Mouse (Mus musculus): ENCODE measurements around the gene Defb22.

DNA sequence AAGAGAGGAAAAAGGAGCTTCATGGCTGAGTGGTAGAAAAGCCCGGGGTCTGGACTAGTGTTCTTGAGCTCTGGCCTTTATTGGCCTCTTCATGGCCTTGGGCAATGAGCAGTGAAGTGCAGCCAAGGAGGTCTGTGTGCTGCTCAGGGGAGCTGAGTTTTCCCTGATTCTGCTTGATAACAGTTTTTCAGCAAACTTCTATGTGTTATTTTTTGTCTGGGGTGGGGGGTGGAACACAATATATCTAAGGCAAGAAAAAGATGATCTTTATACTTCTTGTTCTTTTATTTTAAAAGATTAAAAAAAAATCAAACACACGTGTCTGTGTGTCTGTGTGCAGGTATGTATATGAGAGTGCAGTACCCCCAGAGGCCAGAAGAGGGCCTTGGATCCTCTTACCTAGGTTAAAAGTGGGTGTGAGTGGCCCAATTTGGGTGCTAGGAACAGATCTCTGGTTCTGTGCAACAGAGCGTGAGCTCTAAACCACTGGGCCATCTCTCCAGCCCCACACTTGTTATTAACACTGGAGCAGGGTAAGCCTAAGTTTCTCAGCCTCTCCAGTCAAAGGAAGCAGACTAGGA lies 25.3 kb downstream of the Defb22 start, which contains the start of gene Defb23:
- TF ChIP-seq CTCF (IDR thresholded peaks at IDR 0.05; ENCODE audit: borderline replicate concordance, insufficient read depth, low read length): no peak
- no peak for TF ChIP-seq POLR2A (IDR thresholded peaks at IDR 0.05; ENCODE audit: low read depth, low read length)
